Mouse (Mus musculus) monocyte, adult 5-6 weeks (primary cell): ENCODE results near the gene Ring1. TPM values are rescaled to one million over a fixed set of nuclear protein-coding genes. Genes with fewer than 3 reads are reported as not detected.
"Not testable (repeated sequence)": the region's sequence is repeated elsewhere in the genome, so short reads cannot be mapped to it uniquely, and the experiment has no call there.

Experiments used
- ATAC-seq: fragments of 153-309, 156-312 bp; replicated peaks from 2 replicates; pipeline ENCODE4 v1.8.0; 2017; ENCODE audit warnings: mild to moderate bottlenecking; ENCODE audit not compliant: low TSS enrichment, insufficient number of reproducible peaks, severe bottlenecking, poor library complexity, low FRiP score
- total RNA-seq: library from RNA; stranded (forward); fragments of 200-1000, 200-491, 200-594 nt; gene quantifications from 3 replicates; pipeline ENCODE4 v1.2.3, GENCODE M21; 2017

The Ring1 gene
- total RNA-seq, 1 experiment from 2014 or later = 10.9 TPM

GRCm38 (mm10) chr17:34000150-34000537 lies 24.3 kb downstream of the Ring1 start, which contains the start of gene H2-K1:
H2-K1 (minus strand) TSS chr17:34000347.
- ATAC-seq = peak; percentile 95

- no peak for ATAC-seq
Observed at GRCm38 (mm10) chr17:33999341-34000149, 24.9 kb downstream of the Ring1 start.

- not testable (repeated sequence) for ATAC-seq
Observed at GRCm38 (mm10) chr17:33998697-33999096, 25.8 kb downstream of the Ring1 start.

- ATAC-seq = not testable (repeated sequence)
Observed at GRCm38 (mm10) chr17:33997025-33997424, 27.5 kb downstream of the Ring1 start.

- ATAC-seq = no peak
Observed at GRCm38 (mm10) chr17:33995651-33996050, 28.8 kb downstream of the Ring1 start.

- no peak for ATAC-seq
Observed at GRCm38 (mm10) chr17:33994959-33995358, 29.5 kb downstream of the Ring1 start.

- ATAC-seq = peak; percentile 78
Observed at GRCm38 (mm10) chr17:33991788-33992664, 32.5 kb downstream of the Ring1 start.

GRCm38 (mm10) chr17:33982136-33982535 lies 42.3 kb downstream of the Ring1 start:
- not testable (repeated sequence) for ATAC-seq

GRCm38 (mm10) chr17:33981192-33981909 lies 43.1 kb downstream of the Ring1 start:
- ATAC-seq = peak; percentile 68

GRCm38 (mm10) chr17:33980181-33981035 lies 44.1 kb downstream of the Ring1 start:
- 0 out of 2 replicates have a peak, but pooled peaks have one; percentile 10 for ATAC-seq

- no peak for ATAC-seq
Observed at GRCm38 (mm10) chr17:33979512-33980050, 44.9 kb downstream of the Ring1 start.

- ATAC-seq = peak; percentile 89
Observed at GRCm38 (mm10) chr17:33978631-33979031, 45.8 kb downstream of the Ring1 start.

- ATAC-seq = no peak
Observed at GRCm38 (mm10) chr17:33977861-33978557, 46.5 kb downstream of the Ring1 start.

- ATAC-seq = no peak
Observed at GRCm38 (mm10) chr17:33973572-33973971, 50.9 kb downstream of the Ring1 start.

GRCm38 (mm10) chr17:33972691-33973090 lies 51.8 kb downstream of the Ring1 start:
- no peak for ATAC-seq
